Mouse (Mus musculus): Measurements from ENCODE around the gene Cfdp1.

GRCm38 (mm10) chr8:111718937-111719336, 135.2 kb downstream of the Cfdp1 start:
- TF ChIP-seq CTCF (IDR thresholded peaks at IDR 0.05; ENCODE audit: borderline replicate concordance, extremely low read depth, insufficient read depth, insufficient read length) (no peak), POLR2A (IDR thresholded peaks at IDR 0.05; ENCODE audit: borderline replicate concordance, extremely low read depth, insufficient read depth, insufficient read length, poor library complexity, severe bottlenecking) (no peak)

Data from brain, embryonic 14.5 days (tissue).